In the genomic region with DNA sequence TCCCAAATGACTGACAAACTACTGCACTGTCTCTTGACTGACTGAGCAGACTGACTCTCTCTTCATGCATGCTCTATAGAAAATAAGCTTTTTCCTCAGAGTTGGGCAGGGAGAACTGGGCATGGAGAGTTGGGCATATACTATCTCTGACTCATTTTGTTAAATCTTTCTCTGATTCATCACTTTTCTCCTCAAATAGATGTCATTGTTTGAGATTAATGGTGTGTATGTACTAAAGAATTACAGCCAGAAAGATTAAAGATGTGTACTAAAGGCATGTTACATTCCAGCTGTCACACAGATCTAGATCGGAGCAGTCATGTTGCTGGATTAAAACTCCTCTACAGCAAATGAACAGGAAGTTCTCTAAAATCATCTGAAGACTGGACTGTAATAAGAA, we compare ENCODE assay signal across 20 mouse cellular contexts.
"Had no signal": no experiment of that assay in that cellular context is flagged by ENCODE, and none has a peak within 500 bp of the region (broad histone marks: within the 10 kb centered on the region; RNA-seq: fewer than 3 reads in every experiment).

No protein-coding gene starts in this region.

- H3K4me3 ChIP-seq: gastrocnemius, adult 2 months; heart, embryonic 10.5 days; heart, embryonic 12.5 days; hindbrain, embryonic 13.5 days; hindbrain, embryonic 15.5 days; left cerebral cortex, adult 2 months; limb, embryonic 10.5 days; limb, embryonic 12.5 days; liver, embryonic 13.5 days had no signal

- H3K27ac ChIP-seq: gastrocnemius, adult 2 months; heart, embryonic 10.5 days; hindbrain, embryonic 13.5 days; hindbrain, embryonic 15.5 days; hindbrain, postnatal 0 days; left cerebral cortex, adult 2 months; limb, embryonic 10.5 days; limb, embryonic 12.5 days; liver, embryonic 13.5 days had no signal

- H3K4me1 ChIP-seq: hindbrain, embryonic 13.5 days; hindbrain, embryonic 15.5 days; limb, embryonic 10.5 days; limb, embryonic 12.5 days; liver, embryonic 13.5 days had no signal

- DNase-seq: gastrocnemius, adult 2 months; gastrocnemius, postnatal 10 days; gastrocnemius, postnatal 25 days; heart, adult 18-20 months; heart, postnatal 10 days; heart, postnatal 36 days; kidney, adult 18-20 months; kidney, adult 8-10 months; kidney, postnatal 14 days; kidney, postnatal 36 days; liver; liver, embryonic 13.5 days had no signal
